Mouse (Mus musculus) midbrain, postnatal 0 days (tissue): ENCODE results near the gene Fli1. TPM values are rescaled to one million over a fixed set of nuclear protein-coding genes. Genes with fewer than 3 reads are reported as not detected.

Experiments
- ATAC-seq: fragments of 200-750 bp; cut with Nextera tagmentation; 2 replicates; pipeline ENCODE4 v1.8.0; 2017; ENCODE audit warnings: moderate number of reproducible peaks, mild to moderate bottlenecking, moderate TSS enrichment, moderate library complexity; ENCODE audit not compliant: low FRiP score
- DNase-seq: peaks from one replicate; pipeline ENCODE4 v3.0.0-alpha.2; 2015; ENCODE audit warnings: low spot score
- H3K27ac ChIP-seq: fragments of 300-500 bp; sonication (generic); 2 replicates; pipeline ENCODE4 v1.5.1; 2014; ENCODE audit warnings: low read depth, mild to moderate bottlenecking, low read length, mixed read lengths
- H3K27me3 ChIP-seq: fragments of 300-500 bp; sonication (generic); 2 replicates; pipeline ENCODE4 v1.6.1; 2014; ENCODE audit warnings: low read length, control low read depth, mixed read lengths; ENCODE audit not compliant: insufficient read depth
- H3K36me3 ChIP-seq: fragments of 300-500 bp; sonication (generic); 2 replicates; pipeline ENCODE4 v1.6.1; 2014; ENCODE audit warnings: low read length, control low read depth, mixed read lengths; ENCODE audit not compliant: insufficient read depth
- H3K4me1 ChIP-seq: fragments of 300-500 bp; sonication (generic); 2 replicates; pipeline ENCODE4 v1.6.1; 2014; ENCODE audit warnings: mild to moderate bottlenecking, control low read depth, antibody characterized with exemption, low read length, mixed read lengths; ENCODE audit not compliant: insufficient read depth
- H3K4me2 ChIP-seq: fragments of 300-500 bp; sonication (generic); 2 replicates; pipeline ENCODE4 v1.6.1; 2014; ENCODE audit warnings: low read depth, mild to moderate bottlenecking, low read length, mixed read lengths; ENCODE audit not compliant: poor library complexity, severe bottlenecking
- H3K4me3 ChIP-seq: fragments of 300-500 bp; sonication (generic); 2 replicates; pipeline ENCODE4 v1.5.1; 2014; ENCODE audit warnings: low read depth, mild to moderate bottlenecking, low read length, moderate library complexity
- H3K9ac ChIP-seq: fragments of 300-500 bp; sonication (generic); replicated peaks from 2 replicates; pipeline ENCODE4 v1.6.1; 2014; ENCODE audit warnings: mild to moderate bottlenecking, low read length, moderate library complexity, mixed read lengths; ENCODE audit not compliant: poor library complexity, severe bottlenecking
- H3K9me3 ChIP-seq: fragments of 300-500 bp; sonication (generic); 2 replicates; pipeline ENCODE4 v1.6.1; 2016; ENCODE audit warnings: low read length, control low read depth
- CTCF ChIP-seq: IDR thresholded peaks from 2 replicates; pipeline ENCODE4 v1.5.1; 2016; ENCODE audit warnings: antibody characterized with exemption, mild to moderate bottlenecking
- WGBS: fragments of 180-500 bp; shearing (Covaris S2); extraction: QIAGEN DNeasy Blood & Tissue Kit; methylation state at CpG from one replicate; pipeline ENCODE4 v1.1.7; 2014; 5-methylcytosine and 5-hydroxymethylcytosine counted together
- polyA plus RNA-seq: library from polyadenylated mRNA; unstranded; fragments of >200 nt; fragmentation: Nextera tagmentation; extraction: Ambion mirVana; gene quantifications from 2 replicates; pipeline ENCODE4 v1.2.1, GENCODE M21; 2015
- total RNA-seq: library from RNA; depleted of rRNA; stranded (reverse); fragments of >200 nt; gene quantifications from 2 replicates; pipeline ENCODE4 v1.2.3, GENCODE M21; 2014

The Fli1 gene
- total and polyA plus RNA-seq, 2 experiments from 2014 or later: 5.9 to 8.4 TPM

DNA sequence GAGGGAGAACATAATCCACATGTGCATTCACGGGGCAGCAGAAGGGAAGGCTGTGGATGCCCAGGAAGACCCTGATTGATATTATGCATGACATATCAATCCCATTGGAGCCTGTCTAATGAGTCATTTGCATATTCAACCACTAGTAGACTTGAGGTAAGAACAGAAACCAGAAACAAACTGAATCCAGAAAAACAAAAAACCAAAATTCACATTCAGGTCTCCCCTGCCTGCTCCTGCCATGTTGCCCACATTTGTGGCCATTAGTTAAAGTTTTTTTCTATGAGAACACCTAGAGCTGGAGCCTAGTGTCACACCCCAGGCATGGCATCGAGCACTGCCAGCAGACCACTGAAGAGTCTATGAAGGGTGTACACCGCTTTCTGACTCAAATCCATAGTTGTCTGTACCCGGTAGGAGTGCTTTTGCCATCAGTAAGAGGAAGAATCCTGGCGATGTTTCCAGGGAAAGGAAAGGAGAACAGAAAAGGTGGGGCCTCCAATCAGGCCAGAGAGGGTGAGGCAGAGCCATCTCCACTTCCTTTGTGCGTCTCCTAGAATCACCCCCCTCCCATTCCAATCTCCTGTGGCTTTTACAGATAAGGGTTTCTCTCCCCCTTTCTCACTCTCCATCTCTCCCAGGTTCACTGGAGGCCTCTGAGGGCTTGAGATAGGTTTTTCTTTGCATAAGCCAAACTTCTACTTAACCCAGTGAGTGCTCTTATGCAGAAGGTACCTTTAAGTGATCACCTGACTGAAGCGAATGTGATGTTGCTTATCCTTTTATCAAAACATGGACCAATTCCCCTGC, 32.0 kb downstream of the Fli1 start:
- DNase-seq (no peak), ATAC-seq (no peak)
- no peak overlapping the region for H3K4me3 ChIP-seq
- 81% methylated on average over 7 of the region's 7 CpGs for WGBS
- TF ChIP-seq CTCF: no peak
- no peaks in the 10 kb centered on the region for H3K4me1 ChIP-seq
- no peaks in the 10 kb centered on the region for H3K27me3 ChIP-seq
- no peak overlapping the region for H3K4me2 ChIP-seq
- no peaks in the 10 kb centered on the region for H3K9me3 ChIP-seq
- H3K9ac ChIP-seq: no peak overlapping the region
- no peak overlapping the region for H3K27ac ChIP-seq
- no peaks in the 10 kb centered on the region for H3K36me3 ChIP-seq

DNA sequence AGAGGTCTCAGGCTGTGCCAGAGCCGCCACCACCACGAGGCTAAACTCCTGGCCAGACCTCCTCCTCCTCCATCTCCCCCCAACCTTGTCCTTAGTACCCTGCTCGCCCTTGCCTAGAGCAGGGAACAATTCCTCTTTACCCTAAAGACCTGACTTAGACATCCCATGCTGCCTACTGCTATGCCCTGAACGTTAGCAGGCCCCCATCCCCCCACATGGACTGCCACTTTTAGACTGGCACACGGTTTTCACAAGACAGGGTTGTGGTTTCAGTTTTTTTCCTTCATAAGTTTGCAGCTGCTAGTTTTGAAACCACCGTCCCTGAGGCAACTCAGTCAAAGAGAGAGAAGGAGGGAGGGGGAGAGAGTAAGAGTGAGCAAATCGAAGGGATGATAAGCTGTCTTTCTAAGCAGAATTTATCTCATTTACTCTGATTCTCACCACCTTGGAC, 32.9 kb downstream of the Fli1 start:
- H3K27ac ChIP-seq: no peak overlapping the region
- no peak for TF ChIP-seq CTCF
- DNase-seq (no peak), ATAC-seq (no peak)
- H3K4me3 ChIP-seq: no peak overlapping the region
- H3K36me3 ChIP-seq: no peaks in the 10 kb centered on the region
- WGBS: 59% methylated on average over 7 of the region's 7 CpGs
- H3K9ac ChIP-seq: no peak overlapping the region
- H3K9me3 ChIP-seq: no peaks in the 10 kb centered on the region
- no peaks in the 10 kb centered on the region for H3K4me1 ChIP-seq
- H3K4me2 ChIP-seq: no peak overlapping the region
- H3K27me3 ChIP-seq: no peaks in the 10 kb centered on the region

DNA sequence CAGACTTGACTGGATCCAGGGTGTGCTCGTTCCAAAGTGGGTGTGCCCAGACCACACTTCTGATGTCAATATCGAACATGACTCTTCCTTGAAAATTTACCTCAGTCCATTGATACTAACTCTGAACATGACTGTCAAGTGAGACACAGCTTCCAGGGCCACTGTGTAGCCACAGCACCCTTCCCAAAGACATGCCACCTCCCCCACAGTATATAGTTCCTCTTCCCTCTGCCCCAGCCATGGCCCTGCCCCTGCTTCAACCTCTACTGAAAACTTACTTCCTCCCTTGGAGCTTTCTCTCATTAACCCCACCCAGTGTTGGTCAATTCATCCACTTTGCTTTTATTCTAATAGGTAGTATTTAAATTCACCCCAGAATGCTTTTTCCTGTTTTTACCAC, 34.0 kb downstream of the Fli1 start:
- Histone ChIP-seq H3K9ac (no peak overlapping the region), H3K27ac (no peak overlapping the region), H3K9me3 (no peaks in the 10 kb centered on the region), H3K4me1 (no peaks in the 10 kb centered on the region), H3K4me3 (no peak overlapping the region), H3K36me3 (no peaks in the 10 kb centered on the region), H3K4me2 (no peak overlapping the region), H3K27me3 (no peaks in the 10 kb centered on the region)
- 87% methylated on average over 2 of the region's 2 CpGs for WGBS
- TF ChIP-seq CTCF: no peak
- no peak for DNase-seq
- ATAC-seq: no peak

DNA sequence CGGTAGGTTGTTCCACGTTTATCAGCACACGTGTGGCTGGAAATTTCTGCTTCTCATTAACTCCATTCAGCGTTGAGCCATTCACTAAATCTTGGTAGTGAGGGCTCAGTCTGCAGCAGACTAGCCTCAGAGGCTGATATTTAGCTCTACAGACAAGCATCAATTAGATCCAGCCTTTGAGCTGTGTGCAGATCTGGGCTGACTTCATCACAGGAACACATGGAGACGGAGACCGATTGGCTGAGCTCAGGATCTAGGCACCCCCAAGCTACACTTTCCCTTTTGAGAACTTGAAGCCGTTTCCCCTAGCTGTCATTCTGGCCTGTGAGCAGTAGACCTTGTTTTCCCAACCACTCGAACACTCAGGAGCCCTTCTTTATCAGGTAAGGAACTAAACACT, 34.5 kb downstream of the Fli1 start:
- Histone ChIP-seq H3K9ac (no peak overlapping the region), H3K27ac (no peak overlapping the region), H3K27me3 (no peaks in the 10 kb centered on the region), H3K4me3 (no peak overlapping the region), H3K4me1 (no peaks in the 10 kb centered on the region), H3K9me3 (no peaks in the 10 kb centered on the region), H3K4me2 (no peak overlapping the region), H3K36me3 (no peaks in the 10 kb centered on the region)
- ATAC-seq: no peak
- no peak for DNase-seq
- 79% methylated on average over 8 of the region's 8 CpGs for WGBS
- no peak for TF ChIP-seq CTCF

DNA sequence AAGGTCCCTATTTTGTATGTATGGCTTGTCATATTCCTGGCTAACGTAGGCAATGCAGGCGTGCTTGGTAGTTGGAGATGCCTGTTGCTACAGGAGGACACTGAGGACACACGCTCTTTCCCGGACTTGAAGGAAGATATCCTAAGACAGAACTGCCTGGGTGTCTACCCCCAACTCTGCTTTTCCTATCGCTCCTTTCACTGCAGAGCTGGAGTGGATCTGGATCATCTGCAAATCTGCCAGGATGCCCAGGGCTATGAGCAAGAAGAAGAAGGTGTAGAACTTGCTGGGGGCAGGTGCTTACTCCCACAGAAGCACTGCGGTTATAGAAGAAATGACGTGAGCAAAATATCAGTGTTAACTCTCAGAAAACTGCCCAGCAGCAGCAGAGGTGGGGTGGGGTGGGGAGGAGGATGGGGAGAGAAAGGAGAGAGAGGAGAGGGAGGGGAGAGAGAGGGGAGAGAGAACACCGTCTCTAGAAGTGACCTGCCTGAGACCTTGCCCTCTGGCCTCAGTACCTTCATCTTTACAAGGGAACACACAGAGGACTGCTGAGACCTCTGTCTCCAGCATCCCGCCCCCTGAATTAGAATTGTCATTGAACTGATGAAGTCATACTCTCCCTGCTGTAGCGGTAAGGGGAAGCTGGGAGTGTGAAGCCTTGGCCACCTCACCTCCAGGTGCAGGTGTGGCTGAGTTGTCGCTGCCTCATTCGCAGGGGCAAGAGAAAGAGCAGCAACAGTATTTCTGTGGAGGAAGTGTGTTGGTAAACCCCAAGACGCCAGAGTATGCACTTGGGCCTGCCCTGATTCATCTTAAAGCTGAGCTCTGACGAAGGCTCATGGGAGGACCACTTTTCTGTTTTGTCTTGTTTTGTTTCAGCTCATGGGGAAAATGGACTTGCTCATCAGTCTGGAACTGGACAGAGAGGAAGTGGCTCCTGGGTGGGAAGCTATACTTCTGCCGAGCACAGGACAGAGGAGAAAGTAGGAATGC, 35.5 kb downstream of the Fli1 start:
- no peak overlapping the region for H3K4me3 ChIP-seq
- no peak overlapping the region for H3K27ac ChIP-seq
- no peaks in the 10 kb centered on the region for H3K27me3 ChIP-seq
- H3K4me1 ChIP-seq: no peaks in the 10 kb centered on the region
- H3K9ac ChIP-seq: no peak overlapping the region
- TF ChIP-seq CTCF: no peak
- 71% methylated on average over 15 of the region's 15 CpGs for WGBS
- DNase-seq (no peak), ATAC-seq (no peak)
- no peak overlapping the region for H3K4me2 ChIP-seq
- H3K36me3 ChIP-seq: no peaks in the 10 kb centered on the region
- H3K9me3 ChIP-seq: no peaks in the 10 kb centered on the region

DNA sequence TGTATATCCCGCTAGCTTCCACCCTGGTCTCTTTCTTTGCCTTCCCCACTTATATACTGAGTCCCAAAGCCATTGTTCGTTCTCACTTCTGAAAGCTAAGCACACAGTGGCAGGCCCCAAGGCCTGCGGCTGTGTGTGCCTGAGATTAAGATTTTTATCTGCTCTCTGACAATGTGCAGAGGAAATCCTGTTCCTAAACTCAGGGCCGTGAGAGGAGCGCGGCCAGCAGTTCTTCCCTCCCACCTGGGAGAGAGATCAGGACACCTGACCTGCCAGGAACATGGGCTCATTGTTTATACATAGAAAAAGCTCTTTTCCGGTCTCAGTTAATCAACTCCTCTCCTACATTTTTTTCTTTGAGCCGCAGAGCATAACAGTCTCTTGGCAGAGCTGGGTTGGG, 36.5 kb downstream of the Fli1 start:
- no peak for TF ChIP-seq CTCF
- H3K36me3 ChIP-seq: no peaks in the 10 kb centered on the region

More for the DNA sequence above, 36.5 kb downstream of the Fli1 start:
- no peak for ATAC-seq
- Histone ChIP-seq H3K4me3 (no peak overlapping the region), H3K27me3 (no peaks in the 10 kb centered on the region), H3K4me1 (no peaks in the 10 kb centered on the region), H3K9me3 (no peaks in the 10 kb centered on the region), H3K4me2 (no peak overlapping the region), H3K27ac (no peak overlapping the region), H3K9ac (no peak overlapping the region)
- DNase-seq: no peak
- 37% methylated on average over 8 of the region's 8 CpGs for WGBS
